Mouse (Mus musculus) heart, adult 9 months (tissue): ENCODE results near the gene Kctd12.

ENCODE experiments used
- DNase-seq, 2 experiments: peaks; one replicate each; pipeline ENCODE4 v3.0.0; 2022; ENCODE audit warnings: low spot score in 2 of 2

Kctd12 gene

DNA sequence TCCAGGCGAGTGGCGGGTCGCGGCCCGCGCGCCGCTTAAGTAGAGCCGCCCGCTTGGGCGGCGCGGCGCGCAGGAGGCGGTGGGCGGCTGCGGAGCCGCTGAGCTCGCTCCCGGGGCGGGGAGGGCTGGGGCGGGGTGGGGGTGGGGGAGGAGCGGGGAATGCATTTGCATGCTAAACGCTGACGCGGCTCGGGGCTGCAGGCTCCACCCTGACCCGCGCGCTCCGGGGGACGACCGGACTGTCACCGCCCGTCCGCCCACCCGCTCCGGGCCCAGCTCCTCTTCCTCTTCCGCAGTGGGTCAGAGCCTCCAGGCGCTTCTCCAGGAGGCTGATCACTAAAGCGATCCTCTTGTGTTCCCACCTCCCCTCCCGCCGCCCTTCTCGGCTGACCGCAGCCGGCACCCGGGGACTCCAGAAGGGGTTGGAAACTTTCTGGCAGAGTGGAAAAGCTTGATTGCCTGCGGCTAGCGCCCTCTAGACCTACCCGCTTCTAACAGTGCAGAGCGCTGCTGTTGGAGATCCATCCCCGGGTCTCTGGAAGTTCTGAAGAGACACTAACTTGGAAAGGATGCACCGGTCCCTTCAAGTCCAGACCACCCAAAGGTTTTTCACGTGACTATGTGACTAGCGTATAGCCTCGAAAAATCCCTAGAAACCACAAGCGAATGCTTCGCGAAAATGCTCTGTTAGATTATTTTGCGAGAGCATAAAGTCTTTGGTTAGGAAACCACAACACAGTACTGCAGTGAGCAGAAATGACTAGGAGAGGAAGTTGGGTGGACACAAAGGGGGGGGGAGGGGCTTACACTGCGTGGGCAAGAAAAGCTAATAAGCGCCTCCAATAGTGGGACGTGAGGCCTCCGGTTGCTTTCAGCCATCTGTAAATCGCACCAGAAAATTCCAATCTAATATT, at the start of gene Kctd12:
Gene Kctd12, minus strand, starts transcription at position 11 of the 914 bp plus-strand sequence.
- DNase-seq: peak; percentile 91 to 92

DNA sequence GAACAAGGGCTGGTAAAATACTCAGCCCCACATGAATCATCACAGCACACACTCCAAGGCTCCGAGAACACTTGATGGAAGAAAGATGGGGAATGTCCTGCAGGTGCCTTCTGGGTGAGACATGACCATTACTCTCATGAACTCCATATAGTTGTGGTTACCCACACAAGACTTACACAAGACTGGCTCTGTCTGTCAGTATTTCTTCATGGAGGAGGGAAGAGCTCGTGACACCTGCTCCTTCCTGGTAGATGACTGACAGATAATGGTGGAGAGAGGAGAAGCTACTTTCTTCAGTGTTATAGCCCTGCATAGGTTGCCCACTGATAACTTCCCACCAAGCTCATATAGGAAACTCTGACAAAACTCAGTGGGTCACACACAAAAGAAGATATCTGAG, 46.8 kb upstream of the Kctd12 start:
- no peak for DNase-seq

DNA sequence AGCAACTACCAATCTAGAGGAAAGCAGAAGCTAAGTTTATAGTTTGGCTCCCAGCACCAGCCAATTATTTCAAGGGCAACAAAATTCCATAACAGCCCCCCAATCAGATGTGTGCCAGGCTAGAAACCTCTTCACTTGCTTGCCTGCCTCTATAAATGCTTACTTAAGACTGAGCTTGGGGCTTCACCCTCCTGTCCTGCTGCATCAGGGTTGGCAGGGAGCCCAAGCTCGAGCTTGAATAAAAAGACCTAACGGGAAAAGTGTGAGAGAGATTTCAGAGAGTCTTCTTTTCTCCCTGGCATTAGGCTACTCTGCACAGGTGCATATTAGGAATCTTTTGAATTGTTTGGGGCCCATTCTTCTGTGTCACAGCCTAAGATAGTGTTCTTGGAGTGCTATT, 37.6 kb upstream of the Kctd12 start:
- no peak for DNase-seq

DNA sequence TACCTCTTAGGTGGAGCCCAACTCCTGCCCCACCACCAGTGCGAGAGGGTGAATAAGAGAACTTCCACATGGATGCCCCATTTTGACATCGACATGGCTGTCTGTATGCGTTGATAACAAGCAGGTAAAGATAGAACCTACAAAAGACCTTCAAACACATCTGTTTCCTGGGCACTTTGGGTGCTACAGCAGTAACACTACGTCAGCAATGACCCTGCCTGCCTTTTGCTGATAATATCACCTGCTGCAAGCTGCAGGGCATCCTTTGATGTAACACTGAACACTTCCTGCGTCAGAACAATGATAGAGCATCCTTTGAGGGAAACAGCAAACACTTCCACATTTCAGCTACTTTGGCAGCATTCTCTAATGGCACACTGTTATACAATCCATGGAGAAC, 34.6 kb upstream of the Kctd12 start:
- DNase-seq: no peak

DNA sequence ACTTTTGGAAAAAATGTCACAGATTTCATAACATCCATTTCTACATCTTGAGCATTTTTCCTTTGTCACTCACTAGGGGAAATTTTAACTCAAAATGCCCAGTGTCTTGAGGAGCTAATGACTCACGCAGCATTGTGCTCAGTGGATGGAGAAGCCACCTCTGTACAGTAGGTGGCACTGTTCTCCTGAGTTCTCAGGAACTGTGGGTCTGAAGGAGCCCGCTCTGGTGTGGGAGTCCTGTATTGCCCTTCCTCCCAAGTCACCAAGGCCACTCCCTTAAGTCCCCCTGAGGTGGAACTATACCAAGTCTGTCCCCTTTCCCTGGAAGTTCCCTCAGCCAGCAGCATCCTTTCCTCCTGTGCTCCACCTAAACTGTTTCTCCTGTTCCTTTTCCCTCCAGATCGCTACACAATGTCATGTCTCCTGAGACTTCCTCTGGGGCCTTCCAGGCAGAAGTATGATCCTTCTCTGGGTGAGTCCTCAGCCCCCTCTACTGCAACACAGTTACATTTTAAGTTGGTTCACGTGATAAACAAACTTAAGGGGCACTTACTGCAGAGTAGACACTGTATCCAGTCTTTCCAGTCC, 30.2 kb upstream of the Kctd12 start:
- peak; percentile 31 to 57 for DNase-seq

DNA sequence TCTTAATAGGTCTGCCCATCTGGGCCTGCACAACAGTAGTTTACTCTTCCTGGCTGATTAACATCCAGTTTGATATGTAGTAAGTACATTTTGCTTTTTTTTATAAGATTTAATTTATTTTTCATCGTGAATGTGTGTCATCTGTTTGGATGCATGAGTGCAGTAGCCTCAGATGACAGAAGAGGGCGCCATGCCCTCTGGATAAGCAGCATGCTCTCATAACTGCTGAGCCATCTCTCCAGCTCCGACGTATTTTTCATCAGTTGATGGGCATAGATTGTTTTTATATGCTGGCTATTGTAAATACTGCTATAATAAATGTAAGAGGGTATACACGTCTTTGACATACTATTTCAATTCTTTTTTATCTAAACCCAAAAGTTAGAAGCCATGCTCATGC, 29.3 kb upstream of the Kctd12 start:
- DNase-seq: no peak

DNA sequence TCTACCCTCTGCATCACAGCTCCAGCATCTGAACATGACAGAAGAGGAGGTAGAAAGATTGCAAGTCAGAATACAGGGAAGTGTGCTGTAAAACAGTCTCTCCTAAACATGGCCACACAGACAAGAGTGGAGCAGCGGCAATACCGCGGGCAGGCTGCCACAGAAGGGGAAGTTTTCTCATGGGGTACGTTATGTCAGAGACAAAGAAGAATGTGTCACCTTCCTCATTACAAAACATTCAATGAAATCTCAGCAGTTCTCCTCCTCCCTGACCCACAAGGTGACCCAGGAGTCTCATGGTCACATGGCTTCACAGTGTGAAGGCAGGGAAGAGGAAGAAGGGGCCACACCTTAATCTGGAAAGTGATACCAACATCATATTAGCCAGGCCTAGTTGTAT, 25.3 kb upstream of the Kctd12 start:
- no peak for DNase-seq

DNA sequence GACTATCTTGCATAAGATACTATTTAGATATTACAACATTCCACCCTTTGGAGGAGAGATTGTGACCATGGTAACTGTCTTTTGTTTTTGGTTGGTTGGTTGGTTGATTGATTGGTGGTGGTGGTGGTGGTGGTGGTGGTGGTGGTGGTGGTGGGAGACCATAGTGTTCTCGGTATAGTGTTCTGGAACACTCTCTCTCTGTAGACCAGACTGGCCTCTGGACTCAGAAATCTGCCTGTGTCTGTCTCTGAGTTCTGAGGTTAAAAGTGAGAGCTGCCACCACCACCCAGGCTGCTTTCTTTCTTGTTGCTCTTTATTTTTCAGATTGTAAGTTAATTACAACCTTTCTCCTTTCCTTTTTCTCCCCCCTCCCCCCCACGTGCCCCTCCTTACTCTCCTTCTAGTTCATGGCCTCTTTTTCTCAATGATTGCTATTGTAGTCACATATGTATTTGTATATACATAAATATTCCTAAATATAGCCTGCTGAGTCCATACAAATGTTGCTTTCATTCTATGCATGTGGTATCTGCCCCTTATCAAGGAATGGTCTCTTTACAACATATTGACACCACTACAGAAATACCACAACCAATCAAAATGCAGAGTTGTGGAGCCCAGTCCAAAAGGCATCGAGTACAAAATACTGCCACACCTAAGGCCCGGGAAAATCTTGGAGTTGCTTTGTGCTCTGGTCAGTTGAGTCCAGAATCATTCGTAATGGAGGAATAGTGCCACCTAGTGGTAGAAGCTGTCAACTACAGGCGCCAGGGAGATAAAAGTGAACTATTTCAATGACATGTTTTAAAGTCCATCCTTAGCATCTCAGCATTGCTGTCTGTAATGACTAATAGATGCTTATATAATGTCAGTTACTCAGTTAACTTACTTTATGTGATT, 12.5 kb upstream of the Kctd12 start:
- DNase-seq: peak; percentile 35 to 70

DNA sequence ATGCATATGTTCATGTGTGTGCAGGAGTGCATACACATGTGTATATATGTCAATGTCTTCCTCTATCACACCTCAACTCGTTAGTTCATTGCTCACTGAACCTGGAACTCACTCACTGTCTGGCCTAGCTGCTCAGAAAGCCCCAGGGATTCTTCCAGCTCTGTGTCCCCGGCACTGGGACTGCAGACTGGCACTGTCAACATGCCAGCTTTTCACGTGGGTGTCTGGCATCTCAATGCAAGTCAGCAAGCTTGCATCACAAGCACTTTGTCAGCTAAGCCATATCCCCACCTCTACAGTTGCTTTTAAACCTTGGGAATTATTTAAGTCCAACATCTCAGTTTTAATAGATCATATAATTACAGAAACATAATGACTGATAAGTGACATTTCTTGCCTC, 8.3 kb upstream of the Kctd12 start:
- no peak for DNase-seq

DNA sequence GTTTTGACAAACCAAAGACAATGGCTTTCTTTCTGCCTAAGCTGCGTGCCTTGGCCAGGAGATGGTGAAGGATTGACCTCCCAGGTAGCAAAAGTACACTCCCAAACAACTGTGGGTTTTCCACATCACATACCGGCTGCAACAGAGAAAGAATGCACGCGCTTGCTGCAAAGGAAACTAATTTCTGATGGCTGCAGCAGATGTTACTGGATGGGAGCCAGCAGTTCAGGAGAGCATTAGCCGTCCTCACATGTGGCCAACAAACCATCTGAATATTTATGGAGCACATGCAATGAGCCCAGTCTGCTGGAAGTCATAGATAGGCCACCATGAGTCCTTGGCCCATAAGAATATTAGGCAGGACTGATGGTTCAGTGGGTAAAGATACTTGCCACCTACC, 7.4 kb upstream of the Kctd12 start:
- peak in 1 of 2 experiments; percentile 32 for DNase-seq

DNA sequence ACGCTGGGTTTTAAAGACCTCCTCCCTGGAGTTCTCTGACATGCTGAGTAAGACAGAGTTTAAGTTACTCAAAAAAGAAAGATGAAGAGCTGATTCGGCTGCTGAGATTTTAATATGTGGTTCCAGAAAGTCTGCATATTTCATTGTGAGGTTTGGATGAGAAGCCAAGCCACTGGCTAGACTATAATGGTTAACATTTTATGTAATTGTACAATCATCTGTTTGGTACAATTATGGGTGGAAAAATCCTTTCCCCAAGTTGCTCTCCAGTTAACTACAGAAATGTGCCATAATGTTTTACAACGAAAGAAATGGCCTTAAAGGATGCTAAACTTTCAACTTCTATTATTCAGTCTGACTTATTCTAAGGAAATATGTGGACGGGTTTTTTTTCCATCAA, 6.8 kb upstream of the Kctd12 start:
- no peak for DNase-seq

DNA sequence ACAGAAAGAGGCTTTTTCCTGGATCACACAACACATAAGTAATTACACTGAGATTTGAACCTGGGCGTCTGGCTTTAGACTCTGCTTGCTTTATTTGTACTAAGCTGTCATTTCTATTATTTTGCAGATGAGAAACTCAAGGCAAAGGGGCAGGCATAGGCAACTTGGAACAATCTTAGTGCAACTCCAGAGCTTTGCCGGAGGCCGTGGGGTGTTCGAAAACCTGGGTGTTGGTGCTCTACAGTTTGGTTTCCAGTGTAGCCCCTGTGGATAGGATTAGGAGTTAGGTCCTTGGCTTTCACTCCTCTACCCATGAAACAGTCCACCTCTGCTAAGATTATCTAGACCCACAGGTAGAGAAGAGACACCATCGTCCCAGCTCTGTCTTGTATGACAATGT, 5.2 kb upstream of the Kctd12 start:
- DNase-seq: no peak

DNA sequence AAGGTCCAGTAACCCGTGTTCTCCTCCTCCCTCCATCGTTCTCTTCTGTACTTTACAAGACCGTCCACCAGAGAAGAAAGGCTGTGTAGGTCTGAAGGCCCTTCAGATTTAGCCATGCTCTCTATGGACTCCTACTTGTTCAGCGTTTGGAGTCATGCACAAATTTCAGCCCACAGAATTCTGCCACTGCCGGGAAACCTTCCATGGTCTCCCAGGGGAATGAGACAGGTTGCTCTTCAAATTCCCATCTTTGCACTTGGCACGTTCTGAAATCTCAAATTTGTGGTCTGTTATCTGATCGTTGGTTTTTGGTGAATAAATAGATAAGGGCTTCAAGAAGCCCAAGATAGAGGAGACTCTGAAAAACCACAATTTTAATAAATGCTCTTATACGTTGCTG, 1.2 kb upstream of the Kctd12 start:
- no peak for DNase-seq

DNA sequence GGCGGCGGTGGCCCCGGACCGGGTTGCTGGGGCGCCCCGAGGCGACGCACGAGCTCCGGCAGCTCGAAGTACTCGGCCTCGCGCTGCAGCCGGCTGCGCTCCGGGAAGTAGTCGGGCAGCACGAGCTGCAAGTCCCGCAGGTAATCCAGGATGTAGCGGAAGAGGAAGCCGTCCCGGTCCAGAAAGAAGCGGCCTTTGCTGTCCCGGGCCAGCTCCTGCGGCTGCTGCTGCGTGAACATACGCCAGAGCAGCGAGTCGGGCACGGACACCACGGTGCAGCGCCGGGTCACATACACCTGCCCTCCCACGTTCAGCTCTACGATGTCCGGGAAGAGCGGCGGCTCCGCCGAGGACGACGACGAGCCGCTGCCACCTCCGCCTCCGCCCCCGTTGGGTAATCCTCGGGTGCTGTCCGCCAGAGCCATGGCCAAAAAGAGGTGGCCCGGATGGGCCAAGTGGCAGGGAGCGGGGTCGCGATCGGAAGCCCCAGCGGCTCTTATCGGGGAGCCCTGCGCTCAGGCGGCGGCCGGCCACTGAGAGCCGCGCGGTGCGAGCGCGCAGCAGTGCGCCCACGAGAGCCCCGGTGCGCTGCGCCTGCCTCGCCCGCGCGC, 316 bp downstream of the Kctd12 start:
- DNase-seq: peak; percentile 65 to 86

DNA sequence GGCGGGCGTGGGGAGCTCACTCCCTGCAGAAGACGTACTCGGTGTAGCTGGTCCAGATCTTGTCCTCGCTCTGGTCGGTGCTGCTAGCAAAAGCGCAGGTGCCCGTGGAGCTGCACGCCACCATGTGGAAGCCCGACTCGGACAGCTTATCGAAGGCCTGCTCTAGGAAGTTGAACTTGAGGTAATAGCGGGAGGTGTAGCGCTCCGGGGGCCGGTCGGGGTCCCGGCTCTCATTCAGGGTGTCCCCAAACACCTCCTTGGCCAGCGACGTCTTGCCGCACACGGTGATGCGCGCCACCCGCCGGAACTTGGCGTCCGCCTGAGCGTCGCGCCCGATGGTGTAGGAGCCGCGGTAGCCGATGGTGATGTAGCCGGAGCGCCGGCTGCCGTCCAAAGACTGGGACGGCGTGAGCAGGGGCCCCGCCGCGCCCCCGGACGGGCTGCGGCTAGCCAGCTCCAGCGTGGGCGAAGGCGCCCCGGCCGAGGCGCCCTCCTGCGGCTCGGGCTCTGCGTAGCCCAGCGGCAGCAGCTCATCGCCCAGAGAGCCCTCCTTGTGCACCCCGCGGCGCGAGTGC, 909 bp downstream of the Kctd12 start:
- peak; percentile 60 to 64 for DNase-seq

DNA sequence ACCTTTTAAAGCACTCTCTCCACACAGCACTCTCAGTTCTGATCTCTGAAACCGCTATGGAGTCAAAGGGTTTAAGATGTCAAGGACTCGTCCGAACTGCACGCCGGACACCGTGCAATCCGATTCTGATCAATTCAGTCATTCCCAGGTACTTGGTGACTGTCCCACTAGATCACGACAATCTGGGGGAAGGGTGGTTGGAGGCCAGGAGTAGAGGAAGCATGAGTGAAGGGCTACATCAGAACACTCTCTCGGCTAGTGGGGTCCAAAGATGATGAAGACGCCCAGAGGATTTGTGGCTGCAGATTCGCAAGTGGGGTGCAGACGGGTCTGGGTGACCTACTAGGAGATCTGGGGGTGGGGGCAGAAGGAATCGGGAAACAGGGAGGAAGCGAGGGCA, 1.5 kb downstream of the Kctd12 start:
- peak; percentile 6 to 21 for DNase-seq

DNA sequence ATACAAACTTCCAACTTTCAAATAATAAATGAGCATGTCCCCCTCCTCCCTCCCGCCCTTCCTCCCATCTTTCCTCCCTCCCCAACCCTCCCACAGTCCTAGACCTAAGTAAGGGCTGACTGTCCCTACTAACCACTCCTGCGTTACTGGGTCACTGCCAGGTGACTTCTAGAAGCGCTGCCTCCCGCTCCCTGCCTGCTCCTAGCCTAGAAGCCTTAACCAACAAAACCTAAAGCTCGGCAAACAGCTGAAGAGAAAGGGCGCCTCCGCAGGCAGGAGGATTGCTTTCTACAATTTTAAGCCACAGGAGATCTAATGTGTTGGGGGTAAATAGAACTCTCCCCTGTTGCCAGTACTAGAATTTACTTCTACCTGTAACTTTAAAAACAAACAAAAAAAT, 2.0 kb downstream of the Kctd12 start:
- DNase-seq: peak; percentile 13 to 32

DNA sequence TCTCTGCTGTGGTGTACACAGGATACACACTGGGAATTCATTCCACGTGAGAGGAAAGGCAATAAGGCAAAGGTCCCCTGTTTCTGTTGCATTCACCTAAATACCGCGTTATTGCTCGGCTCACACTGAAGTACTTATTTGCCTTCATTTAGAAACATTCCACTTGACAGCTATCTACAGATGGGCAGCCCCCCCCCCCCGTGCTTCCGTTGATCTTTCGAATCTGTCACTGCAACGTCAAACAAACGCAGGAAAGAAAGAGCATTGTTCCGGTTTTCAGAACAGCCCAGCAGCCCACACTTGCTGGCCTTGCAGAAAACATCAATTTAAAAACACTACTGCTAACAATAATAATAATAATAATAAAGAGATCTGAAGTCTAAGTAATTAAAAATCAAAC, 2.6 kb downstream of the Kctd12 start:
- peak in 1 of 2 experiments; percentile 17 for DNase-seq

DNA sequence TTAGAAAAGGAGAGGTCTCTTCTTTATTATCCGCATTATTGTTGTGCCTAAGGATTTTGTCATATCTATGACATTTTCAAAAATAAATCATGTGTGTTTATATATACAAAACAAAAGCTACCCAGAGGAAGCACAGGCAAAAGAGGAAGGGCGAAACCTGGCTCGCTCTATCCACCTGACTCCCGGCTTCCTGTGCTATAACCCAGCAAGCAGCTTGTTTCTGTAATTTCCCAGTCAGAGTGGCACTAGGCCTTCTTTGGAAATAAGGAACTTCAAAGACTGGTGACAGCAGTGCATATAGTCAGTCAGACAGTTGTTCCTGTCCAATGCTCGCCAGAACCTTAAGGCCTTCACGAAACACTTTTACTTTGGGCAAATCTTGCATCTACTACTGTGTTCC, 6.6 kb downstream of the Kctd12 start:
- peak; percentile 26 to 67 for DNase-seq

DNA sequence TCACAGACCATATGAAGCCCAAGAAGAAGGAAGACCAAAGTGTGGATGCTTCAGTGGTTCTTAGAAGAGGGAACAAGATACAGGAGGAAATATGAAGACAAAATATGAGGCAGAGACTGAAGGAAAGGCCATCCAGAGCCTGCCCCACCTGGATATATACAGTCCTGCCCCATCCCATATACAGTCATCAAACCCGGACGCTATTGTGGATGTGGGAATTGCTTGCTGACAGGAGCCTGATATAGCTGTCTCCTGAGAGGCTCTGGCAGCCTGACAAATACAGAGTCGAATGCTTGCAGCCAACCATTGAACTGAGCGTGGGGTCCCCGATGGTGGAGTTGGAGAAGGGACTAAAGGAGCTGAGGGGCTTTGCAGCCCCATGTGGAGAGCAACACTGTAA, 13.6 kb downstream of the Kctd12 start:
- DNase-seq: no peak

DNA sequence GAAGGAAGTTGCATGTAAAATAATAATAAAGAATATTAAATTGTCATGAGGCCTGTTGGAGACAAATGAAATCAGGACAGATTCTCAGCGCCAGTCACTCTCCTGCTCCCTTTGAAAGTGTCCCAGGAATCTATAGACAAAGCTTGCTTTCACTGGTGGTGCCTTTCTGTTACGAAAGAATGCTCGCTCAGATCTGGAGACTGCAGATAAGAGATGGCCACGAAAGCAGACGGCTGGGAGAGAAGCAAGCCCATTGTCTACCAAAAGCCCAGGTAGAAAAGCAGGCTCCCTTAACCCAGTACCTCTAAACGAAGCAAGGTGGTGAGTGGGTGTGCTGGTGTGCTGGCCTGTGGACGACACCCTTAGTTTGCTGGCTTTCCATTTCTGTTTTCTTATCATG, 16.2 kb downstream of the Kctd12 start:
- no peak for DNase-seq

DNA sequence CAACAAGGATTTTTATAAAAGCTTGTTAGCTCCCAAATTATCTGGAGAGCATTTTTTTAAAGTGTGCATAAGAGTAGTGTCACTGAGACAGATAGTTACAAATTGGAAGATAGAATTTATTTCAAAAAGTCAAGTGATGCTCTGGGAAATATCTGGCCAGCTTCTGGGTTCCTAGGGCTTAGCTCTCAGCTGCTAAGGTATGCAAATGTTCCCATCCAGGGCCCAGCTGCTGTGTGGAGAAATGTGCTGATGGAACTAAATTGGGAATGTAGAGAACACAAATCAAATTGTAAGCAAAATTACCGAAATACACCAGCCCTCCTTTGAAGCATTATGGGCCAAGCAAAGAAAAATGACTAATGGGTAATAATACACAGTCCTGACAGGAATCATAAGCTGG, 16.6 kb downstream of the Kctd12 start:
- no peak for DNase-seq
